Mouse (Mus musculus) bone marrow, adult 2 months (tissue): ENCODE measurements around the gene Tmbim1.

Source experiments
- CTCF ChIP-seq: fragments of 200-500 bp; IDR thresholded peaks from 2 replicates; pipeline ENCODE4 v1.5.1; 2011; ENCODE audit warnings: low read length, control low read depth; ENCODE audit not compliant: control insufficient read depth, insufficient read depth
- POLR2A ChIP-seq: fragments of 200-500 bp; IDR thresholded peaks from 2 replicates; pipeline ENCODE4 v1.6.1; 2011; ENCODE audit warnings: low read depth, mild to moderate bottlenecking, control low read depth, low read length, borderline replicate concordance; ENCODE audit not compliant: control insufficient read depth

DNA sequence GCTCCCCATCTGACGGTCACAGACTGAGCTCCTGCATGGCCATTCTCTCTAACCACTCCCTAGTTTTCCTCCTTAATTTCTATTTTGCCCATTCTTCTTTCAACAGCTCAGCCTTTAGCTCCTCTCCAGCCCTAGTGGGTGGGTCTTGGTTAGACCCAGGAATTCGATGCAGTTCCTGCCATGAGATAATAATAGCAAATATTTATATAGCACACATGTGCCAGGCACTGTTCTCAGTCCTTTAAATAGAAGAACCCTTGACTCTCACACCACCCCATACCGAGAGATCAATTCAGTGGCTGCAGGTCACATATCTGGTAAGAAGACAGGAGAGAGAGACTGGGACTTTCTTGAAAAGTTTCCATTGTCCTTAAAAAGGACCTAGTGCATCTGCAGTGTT lies 16.0 kb upstream of the Tmbim1 start:
- TF ChIP-seq CTCF: no peak
- no peak for TF ChIP-seq POLR2A
